Mouse (Mus musculus): Measurements from ENCODE around the gene Kmt2d. TPM values are rescaled to one million over a fixed set of nuclear protein-coding genes. Genes with fewer than 3 reads are reported as not detected.

Kmt2d gene
- total and polyA plus RNA-seq, 2 experiments from 2014 or later, result 6.0 to 31.6 TPM

DNA sequence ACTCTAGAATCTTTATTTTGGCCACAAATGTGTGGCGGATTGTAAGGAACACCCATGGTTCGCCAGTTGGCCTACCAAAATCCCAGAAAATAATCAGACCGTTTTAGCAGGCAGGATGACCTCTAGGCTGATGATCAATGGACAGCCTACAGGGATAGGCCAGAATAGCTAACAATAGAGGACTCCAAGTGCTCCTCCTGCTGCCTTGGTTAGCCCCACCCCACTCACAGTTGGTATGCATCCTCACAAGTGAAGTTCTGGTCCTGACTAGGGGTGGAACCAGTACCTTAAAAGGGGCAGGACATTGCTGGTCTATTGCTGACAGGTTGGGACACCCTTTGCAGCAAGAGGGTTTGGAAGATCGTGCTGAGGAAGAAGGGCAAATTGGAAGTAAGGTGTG lies 22.0 kb upstream of the Kmt2d start:
- H3K27me3 ChIP-seq (ENCODE audit: control insufficient read depth, insufficient read depth, low read length), result peaks cover 50% of the 10 kb centered on the region
- no peaks in the 10 kb centered on the region for H3K36me3 ChIP-seq (replicated peaks; ENCODE audit: control insufficient read depth, insufficient read depth, low read length)
- ATAC-seq (ENCODE audit: insufficient read depth, low read depth) (no peak), DNase-seq (ENCODE audit: low spot score) (no peak)
- WGBS, result 80% methylated on average over 4 of the region's 4 CpGs
- no peak overlapping the region for H3K4me2 ChIP-seq (ENCODE audit: low read depth, low read length)
- H3K27ac ChIP-seq (ENCODE audit: low read depth), result no peak overlapping the region
- no peak overlapping the region for H3K9ac ChIP-seq (replicated peaks; ENCODE audit: low read depth, low read length)
- TF ChIP-seq CTCF (IDR thresholded peaks at IDR 0.05; ENCODE audit: low read depth) (no peak), EP300 (IDR thresholded peaks at IDR 0.05; ENCODE audit: low read depth) (no peak)
- peaks cover 28% of the 10 kb centered on the region for H3K4me1 ChIP-seq (ENCODE audit: control insufficient read depth, insufficient read depth)
- no peak overlapping the region for H3K4me3 ChIP-seq (ENCODE audit: low read depth, low read length)
- no peaks in the 10 kb centered on the region for H3K9me3 ChIP-seq (replicated peaks; ENCODE audit: control insufficient read depth, low read length)

DNA sequence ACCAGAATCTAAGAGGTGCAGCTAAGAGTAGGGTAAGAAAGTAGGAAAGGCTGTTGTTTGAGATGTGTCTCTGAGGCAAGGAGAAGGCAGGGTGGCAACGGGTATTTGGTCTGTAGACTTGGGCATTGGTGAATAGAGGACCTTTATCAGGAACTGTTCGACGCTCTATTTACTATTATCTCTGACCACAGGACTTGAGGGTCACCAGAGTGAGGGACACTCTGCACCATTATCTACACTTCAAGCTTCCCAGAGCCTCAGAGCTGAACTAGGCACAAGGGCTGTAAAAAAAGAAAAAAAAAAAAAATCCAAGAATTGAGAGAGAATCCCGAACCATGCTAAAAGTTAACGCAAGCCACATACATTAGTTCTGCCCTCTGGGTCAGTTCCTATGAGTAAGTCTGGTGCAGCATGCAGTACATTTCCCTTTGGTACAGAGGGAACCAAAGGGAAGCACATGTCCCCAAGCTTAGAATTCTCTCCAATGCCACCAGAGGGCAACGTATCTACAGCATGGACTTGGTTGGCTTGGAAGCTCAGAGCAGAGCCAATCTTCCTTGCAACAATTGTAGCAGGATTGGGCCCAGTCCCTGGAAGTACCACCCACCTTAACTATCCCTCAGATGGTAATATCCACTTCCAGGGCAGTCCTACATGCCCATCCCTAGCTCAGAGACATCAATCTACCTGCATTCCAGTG lies 21.1 kb upstream of the Kmt2d start:
- Histone ChIP-seq H3K27me3 (ENCODE audit: control insufficient read depth, insufficient read depth, low read length) (peaks cover 40% of the 10 kb centered on the region), H3K36me3 (replicated peaks; ENCODE audit: control insufficient read depth, insufficient read depth, low read length) (no peaks in the 10 kb centered on the region), H3K4me1 (ENCODE audit: control insufficient read depth, insufficient read depth) (peaks cover 18% of the 10 kb centered on the region), H3K27ac (ENCODE audit: low read depth) (no peak overlapping the region; the same call in 1 of the 2 replicates), H3K9me3 (replicated peaks; ENCODE audit: control insufficient read depth, low read length) (no peaks in the 10 kb centered on the region), H3K9ac (replicated peaks; ENCODE audit: low read depth, low read length) (no peak overlapping the region), H3K4me3 (ENCODE audit: low read depth, low read length) (no peak overlapping the region), H3K4me2 (ENCODE audit: low read depth, low read length) (no peak overlapping the region)
- WGBS, result 20% methylated on average over 6 of the region's 6 CpGs
- TF ChIP-seq EP300 (IDR thresholded peaks at IDR 0.05; ENCODE audit: low read depth), result no peak
- TF ChIP-seq CTCF (IDR thresholded peaks at IDR 0.05; ENCODE audit: low read depth), result peak; percentile 99
- DNase-seq (ENCODE audit: low spot score), result peak; percentile 96
- ATAC-seq (ENCODE audit: insufficient read depth, low read depth), result peak; percentile 83

DNA sequence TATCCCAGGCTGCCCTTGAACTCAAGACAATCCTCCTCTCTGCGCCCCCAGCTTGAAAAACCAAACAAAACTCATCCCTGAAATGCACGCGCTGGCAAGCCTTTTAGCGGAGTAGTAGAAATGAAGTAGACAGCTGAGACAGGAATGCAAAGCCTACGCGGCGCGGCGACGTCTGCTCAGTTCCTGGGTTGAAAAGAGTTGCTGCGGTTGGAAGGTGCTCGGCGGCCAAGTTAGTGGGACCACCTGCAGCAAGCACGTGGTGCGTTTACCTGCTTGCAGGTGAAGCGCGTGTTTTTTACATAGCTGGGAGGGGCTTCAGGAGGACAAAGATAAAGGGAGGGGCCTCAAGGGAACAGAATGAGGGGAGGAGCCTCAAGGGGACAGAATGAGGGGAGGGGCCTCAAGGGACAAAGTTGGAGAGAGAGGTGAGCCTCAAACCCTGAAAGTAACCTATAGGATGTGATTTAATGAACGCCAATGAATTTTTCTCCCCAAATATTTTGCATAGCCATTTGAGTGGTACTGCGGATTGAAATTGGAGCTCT lies 20.3 kb upstream of the Kmt2d start:
- Histone ChIP-seq H3K36me3 (replicated peaks; ENCODE audit: control insufficient read depth, insufficient read depth, low read length) (no peaks in the 10 kb centered on the region), H3K9ac (replicated peaks; ENCODE audit: low read depth, low read length) (no peak overlapping the region), H3K27ac (ENCODE audit: low read depth) (no peak overlapping the region), H3K4me3 (ENCODE audit: low read depth, low read length) (no peak overlapping the region), H3K4me1 (ENCODE audit: control insufficient read depth, insufficient read depth) (peaks cover 18% of the 10 kb centered on the region), H3K4me2 (ENCODE audit: low read depth, low read length) (peak overlapping the region; percentile 13; the same call in 1 of the 2 replicates), H3K9me3 (replicated peaks; ENCODE audit: control insufficient read depth, low read length) (no peaks in the 10 kb centered on the region), H3K27me3 (ENCODE audit: control insufficient read depth, insufficient read depth, low read length) (peaks cover 32% of the 10 kb centered on the region)
- DNase-seq (ENCODE audit: low spot score) (no peak), ATAC-seq (ENCODE audit: insufficient read depth, low read depth) (no peak)
- TF ChIP-seq EP300 (IDR thresholded peaks at IDR 0.05; ENCODE audit: low read depth) (no peak), CTCF (IDR thresholded peaks at IDR 0.05; ENCODE audit: low read depth) (no peak)
- WGBS, result 19% methylated on average over 19 of the region's 19 CpGs

DNA sequence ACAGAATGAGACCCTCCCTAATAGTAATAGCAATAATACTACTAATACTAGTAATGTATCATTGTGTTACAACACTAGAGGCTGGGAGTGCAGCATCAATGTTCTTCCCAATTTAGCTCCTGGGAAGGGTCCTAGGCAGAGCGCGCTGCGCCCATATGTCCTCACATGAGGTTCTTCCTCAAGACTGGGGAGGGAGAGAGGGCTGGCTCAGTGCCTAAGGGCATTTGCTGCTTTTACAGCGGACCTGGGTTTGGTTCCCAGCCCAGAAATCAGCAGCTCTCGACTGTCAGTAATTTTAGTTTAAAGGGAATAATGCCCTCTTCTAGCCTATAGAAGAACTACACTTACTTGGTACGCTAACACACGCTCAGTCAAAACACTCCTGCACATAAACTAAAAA lies 16.5 kb upstream of the Kmt2d start:
- Histone ChIP-seq H3K36me3 (replicated peaks; ENCODE audit: control insufficient read depth, insufficient read depth, low read length) (no peaks in the 10 kb centered on the region), H3K27me3 (ENCODE audit: control insufficient read depth, insufficient read depth, low read length) (no peaks in the 10 kb centered on the region), H3K4me3 (ENCODE audit: low read depth, low read length) (no peak overlapping the region), H3K27ac (ENCODE audit: low read depth) (no peak overlapping the region), H3K4me1 (ENCODE audit: control insufficient read depth, insufficient read depth) (no peaks in the 10 kb centered on the region), H3K4me2 (ENCODE audit: low read depth, low read length) (no peak overlapping the region), H3K9me3 (replicated peaks; ENCODE audit: control insufficient read depth, low read length) (no peaks in the 10 kb centered on the region), H3K9ac (replicated peaks; ENCODE audit: low read depth, low read length) (no peak overlapping the region)
- no peak for ATAC-seq (ENCODE audit: insufficient read depth, low read depth)
- 77% methylated on average over 7 of the region's 7 CpGs for WGBS
- no peak for DNase-seq (ENCODE audit: low spot score)
- TF ChIP-seq CTCF (IDR thresholded peaks at IDR 0.05; ENCODE audit: low read depth) (no peak), EP300 (IDR thresholded peaks at IDR 0.05; ENCODE audit: low read depth) (no peak)

DNA sequence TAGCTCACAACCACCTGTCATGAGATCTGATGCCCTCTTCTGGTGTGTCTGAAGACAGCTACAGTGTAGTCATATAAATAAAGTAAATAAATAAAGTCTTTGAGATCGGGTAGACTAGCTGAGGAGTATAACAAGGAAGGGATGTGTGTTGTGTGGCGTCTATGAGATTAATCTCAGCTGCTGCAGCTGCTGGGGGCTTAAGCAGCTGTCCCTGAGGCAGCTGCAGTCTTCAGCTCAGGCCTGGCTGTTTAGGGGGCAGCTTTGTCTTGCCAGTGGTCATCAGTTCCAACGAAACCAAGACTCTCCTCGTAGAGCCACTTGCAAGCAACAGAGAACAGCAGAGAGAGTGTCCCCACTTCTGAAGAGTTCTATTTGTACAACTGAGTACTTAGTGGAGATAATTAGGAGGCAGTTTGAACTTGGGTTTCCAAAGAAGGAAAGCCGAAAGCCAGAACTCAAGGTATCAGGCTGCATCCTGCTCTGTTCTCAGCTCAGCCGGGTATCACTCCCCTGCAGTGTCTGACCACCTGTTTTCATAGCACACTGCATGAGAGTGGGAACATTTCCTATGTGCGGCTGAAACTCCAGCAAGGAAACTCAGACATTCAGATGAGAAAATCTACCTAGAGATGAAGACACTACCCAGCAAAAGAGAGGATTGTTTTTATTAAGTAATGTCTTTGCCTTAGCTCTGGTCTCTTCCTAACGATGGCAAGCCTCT lies 15.8 kb upstream of the Kmt2d start:
- no peak overlapping the region for H3K4me3 ChIP-seq (ENCODE audit: low read depth, low read length)
- no peak overlapping the region for H3K4me2 ChIP-seq (ENCODE audit: low read depth, low read length)
- H3K4me1 ChIP-seq (ENCODE audit: control insufficient read depth, insufficient read depth), result no peaks in the 10 kb centered on the region
- no peaks in the 10 kb centered on the region for H3K9me3 ChIP-seq (replicated peaks; ENCODE audit: control insufficient read depth, low read length)
- ATAC-seq (ENCODE audit: insufficient read depth, low read depth) (no peak), DNase-seq (ENCODE audit: low spot score) (no peak)
- no peak overlapping the region for H3K27ac ChIP-seq (ENCODE audit: low read depth)
- WGBS, result 53% methylated on average over 8 of the region's 8 CpGs
- H3K36me3 ChIP-seq (replicated peaks; ENCODE audit: control insufficient read depth, insufficient read depth, low read length), result no peaks in the 10 kb centered on the region
- TF ChIP-seq EP300 (IDR thresholded peaks at IDR 0.05; ENCODE audit: low read depth), result no peak
- no peak for TF ChIP-seq CTCF (IDR thresholded peaks at IDR 0.05; ENCODE audit: low read depth)
- no peak overlapping the region for H3K9ac ChIP-seq (replicated peaks; ENCODE audit: low read depth, low read length)
- no peaks in the 10 kb centered on the region for H3K27me3 ChIP-seq (ENCODE audit: control insufficient read depth, insufficient read depth, low read length)
